Mouse (Mus musculus): ENCODE results near the gene Zfp735. TPM values are rescaled to one million over a fixed set of nuclear protein-coding genes. Genes with fewer than 3 reads are reported as not detected.

Gene Zfp735
- polyA plus RNA-seq (2012; fragmentation: generic; extraction: Trizol) = not detected
- long read RNA-seq, experiment 1 = 0 reads
- long read RNA-seq, experiment 2 = 0 reads

DNA sequence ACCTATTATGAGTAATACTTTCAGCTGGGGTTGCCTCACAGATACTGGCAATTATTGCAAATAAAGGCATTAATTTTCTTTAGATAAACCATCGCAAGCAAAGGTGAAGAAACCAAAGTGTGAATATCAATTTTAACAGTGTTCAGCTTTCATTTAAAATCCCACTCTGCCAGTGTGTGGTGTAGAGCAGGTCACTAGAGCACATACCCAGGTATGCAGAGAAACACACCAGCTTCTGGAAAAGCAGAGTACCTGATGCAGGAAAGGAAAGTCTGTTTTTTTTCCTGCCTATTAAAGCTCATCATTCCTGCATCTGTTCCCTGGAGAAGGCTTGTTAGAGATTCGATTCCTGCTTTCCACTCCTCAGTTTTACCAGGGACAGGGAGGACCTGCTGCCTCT lies at the start of gene Zfp735:
Zfp735 (plus strand) TSS at position 301 of the 400 bp plus-strand sequence.
- Histone ChIP-seq H3K36me3 (ENCODE audit: control insufficient read depth, insufficient read depth) (no peaks in the 10 kb centered on the region), H3K4me3 (ENCODE audit: insufficient read depth, poor library complexity, severe bottlenecking) (no peak within 1 kb of the TSS), H3K79me2 (ENCODE audit: control insufficient read depth, insufficient read depth) (no peaks in the 10 kb centered on the region), H3K27me3 (ENCODE audit: control insufficient read depth, insufficient read depth, insufficient read length) (no peaks in the 10 kb centered on the region), H3ac (ENCODE audit: control insufficient read depth, insufficient read length, low read depth) (no peak within 1 kb of the TSS), H3K79me3 (ENCODE audit: low read depth) (no peaks in the 10 kb centered on the region)
- TF ChIP-seq MYOD1 (IDR thresholded peaks at IDR 0.05; ENCODE audit: control insufficient read depth, insufficient read length, low read depth) = no peak
- no peak for TF ChIP-seq USF1 (IDR thresholded peaks at IDR 0.05; ENCODE audit: low read depth)
- no peak for TF ChIP-seq FOSL1 (IDR thresholded peaks at IDR 0.05; ENCODE audit: insufficient read depth, low read length, poor library complexity, severe bottlenecking)
- TF ChIP-seq CEBPB (IDR thresholded peaks at IDR 0.05; ENCODE audit: low read depth) = no peak
- no peak for TF ChIP-seq MAX (IDR thresholded peaks at IDR 0.05)
- TF ChIP-seq MYOG (IDR thresholded peaks at IDR 0.05; ENCODE audit: control insufficient read depth, extremely low read depth, insufficient read length) = no peak

DNA sequence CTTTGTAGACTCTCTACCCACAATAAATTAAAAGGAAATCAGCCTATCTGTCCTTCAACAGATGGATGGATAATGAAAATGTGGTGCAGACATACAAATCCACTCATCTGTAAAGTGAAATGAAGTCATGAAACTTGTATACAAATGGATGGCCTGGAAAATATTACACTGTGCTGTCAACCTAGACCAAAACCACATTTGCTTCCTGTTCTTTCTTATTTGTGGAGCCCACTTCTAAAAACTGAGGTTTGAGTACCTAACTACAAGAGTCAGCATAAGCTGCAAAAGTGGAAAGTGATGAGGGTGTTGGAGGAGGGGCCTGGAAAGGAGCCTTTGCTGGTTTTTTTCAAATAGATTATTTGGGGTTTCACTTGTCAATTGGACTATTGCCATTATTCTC lies 70.5 kb downstream of the Zfp735 start:
- TF ChIP-seq USF1 (IDR thresholded peaks at IDR 0.05; ENCODE audit: low read depth) (no peak), MYOD1 (IDR thresholded peaks at IDR 0.05; ENCODE audit: control insufficient read depth, insufficient read length, low read depth) (no peak), FOSL1 (IDR thresholded peaks at IDR 0.05; ENCODE audit: insufficient read depth, low read length, poor library complexity, severe bottlenecking) (no peak), MAX (IDR thresholded peaks at IDR 0.05) (no peak), MYOG (IDR thresholded peaks at IDR 0.05; ENCODE audit: control insufficient read depth, extremely low read depth, insufficient read length) (no peak), CEBPB (IDR thresholded peaks at IDR 0.05; ENCODE audit: low read depth) (no peak), CTCF (IDR thresholded peaks at IDR 0.05; ENCODE audit: control insufficient read depth, insufficient read depth, insufficient read length) (no peak)
- H3K79me3 ChIP-seq (ENCODE audit: low read depth) = no peaks in the 10 kb centered on the region
- no peaks in the 10 kb centered on the region for H3K79me2 ChIP-seq (ENCODE audit: control insufficient read depth, insufficient read depth)
- no peaks in the 10 kb centered on the region for H3K36me3 ChIP-seq (ENCODE audit: control insufficient read depth, insufficient read depth)
- H3K27me3 ChIP-seq (ENCODE audit: control insufficient read depth, insufficient read depth, insufficient read length) = no peaks in the 10 kb centered on the region
- H3K4me3 ChIP-seq (ENCODE audit: insufficient read depth, poor library complexity, severe bottlenecking) = no peak overlapping the region
- no peak overlapping the region for H3ac ChIP-seq (ENCODE audit: control insufficient read depth, insufficient read length, low read depth)

Other genes with a start within 250 kb of the Zfp735 start
- gene Olfr380, start 231.3 kb upstream of the Zfp735 start, polyA plus RNA-seq (2012; fragmentation: generic; extraction: Trizol) = not detected
- gene Olfr381, start 197.2 kb upstream of the Zfp735 start, polyA plus RNA-seq (2012; fragmentation: generic; extraction: Trizol) = not detected
- not detected for gene Olfr382, start 171.6 kb upstream of the Zfp735 start, polyA plus RNA-seq (2012; fragmentation: generic; extraction: Trizol)
- gene Olfr385, start 95.8 kb upstream of the Zfp735 start, polyA plus RNA-seq (2012; fragmentation: generic; extraction: Trizol) = not detected
- not detected for gene Olfr384, start 90.2 kb upstream of the Zfp735 start, polyA plus RNA-seq (2012; fragmentation: generic; extraction: Trizol)
- not detected for gene Olfr389, start 91.9 kb downstream of the Zfp735 start, polyA plus RNA-seq (2012; fragmentation: generic; extraction: Trizol)
- not detected for gene Olfr390, start 94.2 kb downstream of the Zfp735 start, polyA plus RNA-seq (2012; fragmentation: generic; extraction: Trizol)
- gene Olfr391-ps, start 114.3 kb downstream of the Zfp735 start, polyA plus RNA-seq (2012; fragmentation: generic; extraction: Trizol) = not detected
- gene Olfr392, start 128.3 kb downstream of the Zfp735 start, polyA plus RNA-seq (2012; fragmentation: generic; extraction: Trizol) = not detected
- not detected for gene Olfr393, start 162.7 kb downstream of the Zfp735 start, polyA plus RNA-seq (2012; fragmentation: generic; extraction: Trizol)
- not detected for gene Olfr394, start 202.0 kb downstream of the Zfp735 start, polyA plus RNA-seq (2012; fragmentation: generic; extraction: Trizol)
- not detected for gene Olfr395, start 220.5 kb downstream of the Zfp735 start, polyA plus RNA-seq (2012; fragmentation: generic; extraction: Trizol)
- not detected for gene Olfr23, start 247.9 kb downstream of the Zfp735 start, polyA plus RNA-seq (2012; fragmentation: generic; extraction: Trizol)